Mouse (Mus musculus) liver (tissue): ENCODE data around the gene Aldob.
A peak's percentile ranks its signal among the peaks of the same experiment; 100 is the strongest.

Source experiments
- DNase-seq: peaks from one replicate; pipeline ENCODE4 v3.0.0-alpha.2; 2020; ENCODE audit warnings: mixed read lengths

Aldob gene

GRCm38 (mm10) chr4:49549383-49549782 lies at the start of gene Aldob:
Gene Aldob (minus strand): TSS chr4:49549546.
- no peak for DNase-seq

DNA sequence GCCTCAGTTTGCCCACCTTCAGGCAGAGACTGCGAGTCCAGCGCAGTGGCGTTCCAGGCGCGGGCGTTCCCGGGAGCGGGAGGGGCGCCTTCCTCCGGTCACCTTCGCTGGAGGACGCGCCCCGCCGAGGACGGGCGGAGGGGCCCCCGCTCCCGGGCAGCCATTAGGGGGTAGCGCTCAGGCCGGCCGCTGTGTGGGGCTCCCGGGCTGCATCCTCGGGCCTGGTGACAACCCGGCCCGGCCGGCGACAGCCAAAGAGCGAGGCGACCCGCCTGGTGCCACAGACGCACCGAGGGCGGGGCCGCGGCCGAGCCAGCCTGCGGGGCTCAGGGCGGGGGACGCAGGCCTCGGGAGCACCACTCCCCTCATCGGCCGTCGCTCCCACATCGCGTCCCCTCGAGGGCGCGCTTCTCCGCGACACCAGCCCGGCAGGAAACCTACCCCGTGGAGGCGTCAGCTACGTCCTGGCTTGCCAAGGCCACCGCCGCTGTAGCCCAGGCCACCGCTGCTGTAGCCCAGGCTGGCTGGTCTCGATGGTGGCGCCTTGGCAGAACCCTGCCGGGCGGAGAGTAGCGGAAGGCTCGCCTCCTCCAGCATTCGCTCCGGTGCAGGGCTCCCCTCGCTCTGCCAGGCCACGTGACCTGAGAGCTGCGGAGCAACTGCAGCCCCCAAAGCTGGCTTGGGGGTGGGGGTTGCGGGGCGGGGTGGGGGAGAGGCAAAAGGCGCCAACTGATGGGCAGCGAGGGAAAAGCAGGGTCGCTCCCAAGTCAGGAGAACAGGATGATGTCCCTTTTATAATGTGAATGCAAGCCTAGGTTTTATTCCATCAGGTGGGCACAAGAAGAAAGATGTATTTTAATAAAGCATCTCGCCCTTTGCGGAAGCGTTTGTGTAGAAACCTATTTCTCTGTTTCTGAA lies 48.1 kb upstream of the Aldob start, which contains the start of gene Tmem246:
Gene Tmem246 (minus strand): TSS at position 694 of the 918 bp plus-strand sequence.
- peak; percentile 70 for DNase-seq

DNA sequence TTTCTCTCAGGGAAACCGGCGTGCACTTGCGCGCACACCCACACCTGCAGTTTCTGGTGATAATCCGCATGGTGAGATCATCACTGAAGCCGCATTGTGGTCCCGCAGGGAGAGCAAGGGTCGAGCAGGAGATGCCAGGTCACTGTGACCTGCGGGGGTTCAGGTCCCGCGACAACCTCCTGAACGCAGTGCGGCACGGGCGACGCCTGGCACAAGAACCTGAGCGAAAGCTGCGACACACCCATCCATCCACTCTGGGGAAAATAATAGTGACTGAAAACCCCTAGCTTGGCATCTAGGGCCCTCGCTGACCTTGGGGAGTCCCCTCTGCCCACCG lies 47.5 kb upstream of the Aldob start:
- DNase-seq, result no peak

GRCm38 (mm10) chr4:49590152-49590551 lies 40.8 kb upstream of the Aldob start:
- no peak for DNase-seq

DNA sequence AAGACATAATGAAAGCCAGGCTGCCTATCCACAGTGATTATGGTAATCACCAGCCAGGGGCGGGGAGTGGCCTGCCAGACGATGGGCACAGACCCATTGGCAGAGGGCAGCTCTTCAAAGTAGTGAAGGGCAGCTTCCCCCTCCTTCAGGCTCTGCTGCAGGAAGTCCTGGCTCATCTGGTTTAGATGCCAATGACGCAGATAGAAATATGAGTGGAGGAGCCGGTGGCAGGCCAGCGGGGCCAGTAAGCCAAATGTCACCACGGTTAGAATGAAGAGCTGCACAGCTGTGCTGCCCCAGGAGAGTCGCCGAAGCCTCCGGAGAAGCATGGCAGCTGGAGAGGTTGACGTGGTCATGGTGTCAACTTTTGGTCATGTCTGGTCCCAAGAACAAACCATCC lies 37.5 kb upstream of the Aldob start:
- DNase-seq, result no peak

GRCm38 (mm10) chr4:49585524-49586101 lies 36.3 kb upstream of the Aldob start:
- DNase-seq, result no peak

DNA sequence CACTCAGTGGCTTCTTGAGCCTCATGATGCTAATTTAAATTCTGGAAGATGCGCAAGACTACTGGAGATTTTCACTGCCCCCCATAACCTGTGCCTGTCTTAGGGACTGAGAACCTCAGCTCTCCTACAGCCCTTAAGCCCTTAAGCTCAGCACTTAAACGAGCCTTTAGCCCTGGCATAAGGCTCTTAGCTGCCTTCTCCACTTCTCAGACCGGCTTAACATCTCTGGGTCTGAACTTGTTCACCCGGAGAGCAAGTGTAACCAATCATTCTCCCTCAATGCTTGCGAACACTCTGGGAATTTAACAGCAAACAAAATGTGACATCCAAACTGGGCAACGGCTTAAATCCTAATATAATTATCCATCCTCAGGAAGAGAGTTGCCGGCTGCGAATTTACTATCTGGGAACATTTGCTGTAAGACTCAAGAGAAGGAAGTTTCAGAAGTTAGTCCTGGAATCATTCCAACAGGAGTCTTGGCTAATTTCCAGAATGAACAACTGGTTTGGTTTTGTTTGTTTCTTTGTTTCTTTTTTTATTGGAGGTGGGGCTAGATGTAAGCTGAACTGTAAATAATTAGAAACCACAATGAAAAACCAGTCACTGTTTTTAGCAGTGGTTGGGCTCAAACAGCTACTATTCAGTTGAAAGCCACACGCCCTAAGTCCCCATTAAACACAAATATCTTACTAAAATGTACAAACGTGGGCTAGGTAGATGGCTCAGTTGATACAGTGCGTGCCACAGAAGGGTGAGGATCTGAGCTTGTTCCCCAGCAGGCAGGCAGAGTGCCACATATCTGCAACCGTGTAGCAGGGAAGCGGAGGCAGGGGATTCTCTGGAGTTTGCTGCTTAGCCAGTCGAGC lies 34.9 kb upstream of the Aldob start:
- DNase-seq, result no peak

DNA sequence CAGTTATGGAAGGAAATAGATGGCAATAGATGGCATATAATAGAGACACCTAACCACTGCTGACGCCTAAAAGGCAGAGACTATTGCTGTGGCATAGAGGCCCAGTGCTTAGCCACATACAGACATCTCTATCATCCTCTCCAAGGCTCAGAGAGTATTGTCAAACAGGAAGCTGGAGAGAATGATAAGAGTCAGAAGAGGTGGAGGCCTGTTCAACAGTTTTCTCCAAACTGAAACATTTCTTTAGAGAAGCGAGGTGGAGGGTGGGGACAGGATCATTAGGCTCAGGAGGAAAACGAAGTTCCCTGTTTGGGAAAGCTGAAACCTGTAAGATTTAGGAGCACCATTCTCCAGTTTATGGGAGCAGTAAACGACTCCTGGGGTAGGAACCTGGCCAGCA lies 31.9 kb upstream of the Aldob start:
- no peak for DNase-seq

GRCm38 (mm10) chr4:49572194-49572593 lies 22.8 kb upstream of the Aldob start:
- no peak for DNase-seq

- DNase-seq, result peak; percentile 49
Observed at GRCm38 (mm10) chr4:49567613-49568012, 18.3 kb upstream of the Aldob start.

DNA sequence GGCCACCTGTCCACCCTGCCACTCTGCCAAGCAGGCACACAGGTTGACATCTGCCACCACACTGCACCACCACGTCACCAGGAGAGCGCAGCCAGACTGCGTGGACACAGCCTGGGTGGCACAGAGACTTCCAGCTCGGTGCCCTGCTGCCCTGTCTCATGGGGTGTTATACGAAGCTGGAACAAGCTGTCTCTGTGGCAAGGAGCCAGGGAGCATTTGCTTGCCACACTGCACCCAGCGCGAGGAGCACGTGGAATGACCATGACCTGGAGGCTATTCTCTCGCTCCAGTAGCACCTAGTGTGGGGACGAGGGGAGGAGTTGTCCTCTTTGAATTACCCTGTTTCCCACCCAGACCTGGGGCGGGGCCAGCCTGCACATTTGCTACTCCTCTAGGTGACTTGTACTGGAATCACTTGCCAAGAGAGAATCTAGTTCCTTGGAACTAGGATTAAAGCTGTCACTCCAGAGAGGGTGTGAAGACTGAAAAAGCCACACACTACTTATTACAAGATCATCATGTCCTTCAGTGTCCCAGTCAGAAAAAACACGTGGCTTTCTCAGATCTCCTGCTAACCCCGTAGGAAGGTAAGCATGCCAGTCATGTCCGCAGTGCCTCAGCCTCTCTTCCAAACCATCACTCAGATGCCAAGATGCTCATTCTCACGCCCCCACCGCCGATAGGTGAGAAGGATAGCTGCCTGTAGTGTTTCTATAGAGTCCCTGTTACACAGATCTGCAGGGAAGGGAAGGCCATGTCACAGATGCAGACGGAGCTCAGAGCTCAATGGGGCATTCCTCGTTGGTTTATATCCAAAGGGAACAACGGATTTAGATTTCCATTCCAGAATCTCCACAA lies 10.8 kb upstream of the Aldob start:
- DNase-seq, result peak; percentile 18

DNA sequence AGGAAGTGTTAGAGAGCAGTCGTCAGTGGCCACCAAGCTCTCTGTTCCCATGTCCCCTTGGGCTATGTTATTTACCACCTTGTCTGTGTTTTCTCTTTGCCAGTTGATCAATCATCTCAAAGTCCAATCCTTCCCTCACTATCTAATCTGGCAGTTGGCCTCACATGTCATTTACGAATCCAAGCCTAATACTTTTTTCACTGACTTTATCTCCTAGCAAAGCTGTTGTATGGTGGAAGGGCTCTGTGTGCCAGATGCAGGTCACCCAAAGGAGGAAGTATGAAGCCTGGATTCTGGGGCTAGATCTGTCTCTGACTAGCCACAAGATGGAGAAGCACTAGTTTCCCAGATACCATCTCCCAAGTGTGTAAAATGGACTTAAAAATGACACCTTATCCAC lies 8.8 kb upstream of the Aldob start:
- no peak for DNase-seq

GRCm38 (mm10) chr4:49557375-49557774 lies 8.0 kb upstream of the Aldob start:
- no peak for DNase-seq

GRCm38 (mm10) chr4:49553380-49553779 lies 4.0 kb upstream of the Aldob start:
- no peak for DNase-seq

DNA sequence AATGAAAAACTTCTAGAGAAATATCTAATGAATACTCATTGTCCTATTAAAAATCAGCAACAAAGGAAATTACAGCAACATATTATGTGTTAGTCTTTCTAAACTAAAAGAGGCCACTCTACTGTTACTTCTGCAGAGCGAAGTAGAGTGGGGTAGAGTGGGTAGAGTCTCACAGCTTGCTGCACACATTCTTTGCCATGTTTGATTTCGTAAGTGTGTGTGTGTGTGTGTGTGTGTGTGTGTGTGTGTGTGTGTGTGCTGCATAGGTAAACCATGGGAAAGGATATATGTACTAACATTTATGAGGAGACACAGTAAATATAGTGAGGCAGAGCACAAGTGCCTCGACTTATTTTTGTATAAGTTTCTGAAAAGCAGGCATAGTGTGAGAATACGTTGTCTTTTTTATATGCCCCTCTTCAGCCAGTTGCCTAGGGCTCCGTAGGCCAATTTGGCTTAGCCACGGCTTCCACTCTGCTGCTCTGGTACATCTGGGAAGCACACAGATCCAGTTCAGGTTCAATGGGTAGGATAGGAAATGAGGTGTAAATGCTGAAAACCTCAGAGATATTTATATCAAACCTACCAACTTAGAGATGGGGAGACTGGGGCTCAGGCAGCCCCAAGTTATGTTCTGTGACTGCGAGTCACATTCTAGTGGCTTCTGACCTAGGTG lies 1.7 kb downstream of the Aldob start:
- DNase-seq, result no peak

- DNase-seq, result no peak
Observed at GRCm38 (mm10) chr4:49546873-49547543, 2.3 kb downstream of the Aldob start.

- DNase-seq, result no peak
Observed at GRCm38 (mm10) chr4:49546026-49546425, 3.3 kb downstream of the Aldob start.

DNA sequence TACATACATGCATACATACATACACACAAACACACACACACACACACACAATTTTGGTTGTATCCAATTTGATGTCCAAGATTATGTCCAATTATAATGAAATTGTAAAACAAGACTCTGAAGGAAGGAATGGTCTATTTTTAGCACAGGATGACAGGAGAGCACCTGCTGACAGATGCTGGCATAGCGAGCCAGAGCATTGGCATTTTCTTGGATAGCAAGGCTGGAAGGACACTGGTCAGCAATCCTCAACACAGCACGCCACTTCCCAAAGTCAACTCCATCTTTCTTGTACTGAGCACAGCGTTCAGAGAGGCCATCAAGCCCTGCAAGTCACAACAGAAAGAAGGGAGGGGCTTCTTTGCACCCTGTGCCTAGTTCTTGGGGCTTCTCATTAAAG lies 8.4 kb downstream of the Aldob start:
- no peak for DNase-seq

- no peak for DNase-seq
Observed at GRCm38 (mm10) chr4:49539665-49540064, 9.7 kb downstream of the Aldob start.

GRCm38 (mm10) chr4:49536671-49537070 lies 12.7 kb downstream of the Aldob start:
- no peak for DNase-seq

DNA sequence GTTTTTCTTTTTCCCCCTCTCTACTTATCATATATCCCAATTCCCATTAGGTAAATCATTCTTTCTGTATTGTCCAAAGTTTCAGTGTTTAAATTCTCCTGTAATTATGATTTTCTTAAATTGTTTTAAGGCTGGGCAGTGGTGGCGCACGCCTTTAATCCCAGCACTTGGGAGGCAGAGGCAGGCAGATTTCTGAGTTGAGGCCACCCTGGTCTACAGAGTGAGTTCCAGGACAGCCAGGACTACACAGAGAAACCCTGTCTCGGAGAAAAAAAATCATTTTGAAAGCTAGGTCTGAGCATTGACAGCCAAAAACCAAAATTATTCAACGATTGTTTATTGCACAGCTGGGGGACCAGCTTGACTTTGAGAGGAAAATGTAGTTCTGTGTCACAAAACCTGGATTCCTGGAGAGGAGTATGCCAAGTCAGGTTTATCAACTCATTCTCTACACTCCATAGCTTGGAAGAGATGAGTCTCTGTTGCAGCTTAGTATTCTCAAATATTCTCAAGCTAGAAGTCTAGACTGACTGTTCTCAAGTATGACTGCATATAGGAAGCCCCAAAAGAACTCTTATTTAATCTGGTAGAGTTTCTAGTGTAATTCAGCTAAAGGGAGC lies 13.6 kb downstream of the Aldob start:
- DNase-seq, result no peak
